Mouse (Mus musculus) limb, embryonic 14.5 days (tissue): ENCODE measurements around the gene Mrpl35. TPM values are rescaled to one million over a fixed set of nuclear protein-coding genes. Genes with fewer than 3 reads are reported as not detected.

ENCODE experiments used
- ATAC-seq: fragments of 200-750 bp; cut with Nextera tagmentation; 2 replicates; pipeline ENCODE4 v1.8.0; 2017; ENCODE audit warnings: low read depth, moderate number of reproducible peaks, moderate TSS enrichment; ENCODE audit not compliant: low FRiP score
- DNase-seq: peaks from one replicate; pipeline ENCODE4 v3.0.0-alpha.2; 2015; ENCODE audit warnings: low spot score
- H3K27ac ChIP-seq: fragments of 300-500 bp; sonication (generic); replicated peaks from 2 replicates; pipeline ENCODE4 v1.5.1; 2014; ENCODE audit warnings: low read depth, mild to moderate bottlenecking, low read length, moderate library complexity, mixed read lengths
- H3K27me3 ChIP-seq: fragments of 300-500 bp; sonication (generic); 2 replicates; pipeline ENCODE4 v1.6.1; 2014; ENCODE audit warnings: low read length, mixed read lengths; ENCODE audit not compliant: control insufficient read depth, insufficient read depth
- H3K36me3 ChIP-seq: fragments of 300-500 bp; sonication (generic); 2 replicates; pipeline ENCODE4 v1.6.1; 2014; ENCODE audit warnings: mild to moderate bottlenecking, low read length, moderate library complexity, mixed read lengths; ENCODE audit not compliant: control insufficient read depth, insufficient read depth
- H3K4me1 ChIP-seq: fragments of 300-500 bp; sonication (generic); 2 replicates; pipeline ENCODE4 v1.6.1; 2014; ENCODE audit warnings: antibody characterized with exemption, low read length, mixed read lengths; ENCODE audit not compliant: control insufficient read depth, insufficient read depth
- H3K4me2 ChIP-seq: fragments of 300-500 bp; sonication (generic); replicated peaks from 2 replicates; pipeline ENCODE4 v1.6.1; 2014; ENCODE audit warnings: low read depth, mild to moderate bottlenecking, low read length, moderate library complexity; ENCODE audit not compliant: severe bottlenecking
- H3K4me3 ChIP-seq: fragments of 300-500 bp; sonication (generic); replicated peaks from 2 replicates; pipeline ENCODE4 v1.5.1; 2014; ENCODE audit warnings: low read length
- H3K9ac ChIP-seq: fragments of 300-500 bp; sonication (generic); 2 replicates; pipeline ENCODE4 v1.6.1; 2014; ENCODE audit warnings: mild to moderate bottlenecking, low read depth, low read length, moderate library complexity; ENCODE audit not compliant: severe bottlenecking
- H3K9me3 ChIP-seq: fragments of 300-500 bp; sonication (generic); 2 replicates; pipeline ENCODE4 v1.6.1; 2016; ENCODE audit warnings: low read length; ENCODE audit not compliant: control insufficient read depth
- POLR2A ChIP-seq: fragments of 200-500 bp; IDR thresholded peaks from 2 replicates; pipeline ENCODE4 v1.8.0; 2012; ENCODE audit warnings: inconsistent platforms, mild to moderate bottlenecking, moderate library complexity, borderline replicate concordance; ENCODE audit not compliant: insufficient read depth, insufficient read length; ENCODE audit errors: extremely low read depth
- WGBS: fragments of 180-500 bp; shearing (Covaris S2); extraction: QIAGEN DNeasy Blood & Tissue Kit; methylation state at CpG from one replicate; pipeline ENCODE4 v1.1.7; 2014; 5-methylcytosine and 5-hydroxymethylcytosine counted together
- polyA plus RNA-seq, 2 experiments: library from polyadenylated mRNA; depleted of rRNA in 1 of 2; stranded (reverse) in 1 of 2; unstranded in 1 of 2; fragments of >200 nt; fragmentation: Nextera tagmentation in 1 of 2; extraction: Ambion mirVana in 1 of 2; gene quantifications; 2 replicates each; pipeline versions ENCODE4 v1.2.1 to v1.2.3; 2012 to 2014

The Mrpl35 gene
- polyA plus RNA-seq, 2 experiments: 20.4 to 64.9 TPM

- no peak for DNase-seq
- no peak overlapping the region for H3K4me3 ChIP-seq
- H3K27me3 ChIP-seq: no peaks in the 10 kb centered on the region
- no peak overlapping the region for H3K27ac ChIP-seq
- no peak overlapping the region for H3K4me2 ChIP-seq
- ATAC-seq: no peak
- no peaks in the 10 kb centered on the region for H3K36me3 ChIP-seq
- H3K9me3 ChIP-seq: no peaks in the 10 kb centered on the region
- TF ChIP-seq POLR2A: no peak
- H3K4me1 ChIP-seq: no peaks in the 10 kb centered on the region
- 89% methylated on average over 7 of the region's 7 CpGs for WGBS
- H3K9ac ChIP-seq: no peak overlapping the region
Observed at GRCm38 (mm10) chr6:71780431-71780830, 46.3 kb downstream of the Mrpl35 start.

GRCm38 (mm10) chr6:71779831-71780230 is 46.9 kb downstream of the Mrpl35 start:
- Histone ChIP-seq H3K36me3 (no peaks in the 10 kb centered on the region), H3K27ac (no peak overlapping the region), H3K27me3 (no peaks in the 10 kb centered on the region), H3K4me2 (no peak overlapping the region), H3K4me1 (no peaks in the 10 kb centered on the region), H3K9ac (no peak overlapping the region), H3K9me3 (no peaks in the 10 kb centered on the region), H3K4me3 (no peak overlapping the region)
- no peak for ATAC-seq
- no peak for TF ChIP-seq POLR2A
- 64% methylated on average over 2 of the region's 2 CpGs for WGBS
- no peak for DNase-seq

GRCm38 (mm10) chr6:71778016-71778415 is 48.8 kb downstream of the Mrpl35 start:
- 90% methylated on average over 5 of the region's 5 CpGs for WGBS
- Histone ChIP-seq H3K9me3 (no peaks in the 10 kb centered on the region), H3K4me2 (no peak overlapping the region), H3K4me1 (no peaks in the 10 kb centered on the region), H3K36me3 (no peaks in the 10 kb centered on the region), H3K27ac (no peak overlapping the region), H3K27me3 (no peaks in the 10 kb centered on the region), H3K4me3 (no peak overlapping the region), H3K9ac (no peak overlapping the region)
- TF ChIP-seq POLR2A: no peak
- ATAC-seq (no peak), DNase-seq (no peak)

GRCm38 (mm10) chr6:71772636-71773208 is 54.0 kb downstream of the Mrpl35 start:
- Histone ChIP-seq H3K4me1 (no peaks in the 10 kb centered on the region), H3K9me3 (no peaks in the 10 kb centered on the region), H3K9ac (no peak overlapping the region), H3K27me3 (no peaks in the 10 kb centered on the region), H3K27ac (no peak overlapping the region), H3K4me2 (no peak overlapping the region), H3K4me3 (no peak overlapping the region), H3K36me3 (no peaks in the 10 kb centered on the region)
- TF ChIP-seq POLR2A: no peak
- ATAC-seq (no peak), DNase-seq (no peak)
- 83% methylated on average over 7 of the region's 7 CpGs for WGBS

- Histone ChIP-seq H3K27me3 (no peaks in the 10 kb centered on the region), H3K36me3 (no peaks in the 10 kb centered on the region), H3K9ac (no peak overlapping the region), H3K9me3 (no peaks in the 10 kb centered on the region), H3K4me2 (no peak overlapping the region), H3K27ac (no peak overlapping the region), H3K4me1 (no peaks in the 10 kb centered on the region), H3K4me3 (no peak overlapping the region)
- DNase-seq: no peak
- no peak for ATAC-seq
- no peak for TF ChIP-seq POLR2A
- WGBS: 67% methylated on average over 6 of the region's 6 CpGs
Observed at GRCm38 (mm10) chr6:71772156-71772555, 54.6 kb downstream of the Mrpl35 start.

GRCm38 (mm10) chr6:71771282-71771681 is 55.5 kb downstream of the Mrpl35 start:
- ATAC-seq: no peak
- 90% methylated on average over 4 of the region's 4 CpGs for WGBS
- H3K27me3 ChIP-seq: no peaks in the 10 kb centered on the region

More at GRCm38 (mm10) chr6:71771282-71771681, 55.5 kb downstream of the Mrpl35 start:
- H3K4me2 ChIP-seq: no peak overlapping the region
- TF ChIP-seq POLR2A: no peak
- H3K9me3 ChIP-seq: no peaks in the 10 kb centered on the region
- no peaks in the 10 kb centered on the region for H3K36me3 ChIP-seq
- no peak for DNase-seq
- no peak overlapping the region for H3K9ac ChIP-seq
- no peak overlapping the region for H3K27ac ChIP-seq
- no peaks in the 10 kb centered on the region for H3K4me1 ChIP-seq
- no peak overlapping the region for H3K4me3 ChIP-seq
